Mouse (Mus musculus) intestine, postnatal 0 days (tissue): ENCODE results near the gene Tfam. TPM values are rescaled to one million over a fixed set of nuclear protein-coding genes. Genes with fewer than 3 reads are reported as not detected.

Experiments
- ATAC-seq: fragments of 200-750 bp; cut with Nextera tagmentation; 2 replicates; pipeline ENCODE4 v1.8.0; 2017; ENCODE audit warnings: mild to moderate bottlenecking, moderate TSS enrichment, moderate library complexity
- H3K27ac ChIP-seq: fragments of 300-500 bp; sonication (generic); 2 replicates; pipeline ENCODE4 v1.5.1; 2014; ENCODE audit warnings: mild to moderate bottlenecking, low read depth, low read length, moderate library complexity
- H3K27me3 ChIP-seq: fragments of 300-500 bp; sonication (generic); replicated peaks from 2 replicates; pipeline ENCODE4 v1.6.1; 2014; ENCODE audit warnings: low read length, mixed read lengths; ENCODE audit not compliant: control insufficient read depth, insufficient read depth
- H3K36me3 ChIP-seq: fragments of 300-500 bp; sonication (generic); 2 replicates; pipeline ENCODE4 v1.6.1; 2014; ENCODE audit warnings: mild to moderate bottlenecking, moderate library complexity; ENCODE audit not compliant: control insufficient read depth, insufficient read depth
- H3K4me1 ChIP-seq: fragments of 300-500 bp; sonication (generic); replicated peaks from 2 replicates; pipeline ENCODE4 v1.6.1; 2014; ENCODE audit warnings: antibody characterized with exemption, low read length, mixed read lengths; ENCODE audit not compliant: control insufficient read depth, insufficient read depth
- H3K4me2 ChIP-seq: fragments of 300-500 bp; sonication (generic); replicated peaks from 2 replicates; pipeline ENCODE4 v1.6.1; 2014; ENCODE audit warnings: low read depth, mild to moderate bottlenecking, moderate library complexity
- H3K4me3 ChIP-seq: fragments of 300-500 bp; sonication (generic); 2 replicates; pipeline ENCODE4 v1.5.1; 2014; ENCODE audit warnings: low read depth, low read length
- H3K9ac ChIP-seq: fragments of 300-500 bp; sonication (generic); 2 replicates; pipeline ENCODE4 v1.6.1; 2014; ENCODE audit warnings: mild to moderate bottlenecking, low read depth, low read length
- H3K9me3 ChIP-seq: fragments of 300-500 bp; sonication (generic); 2 replicates; pipeline ENCODE4 v1.6.1; 2016; ENCODE audit warnings: mixed run types; ENCODE audit not compliant: control insufficient read depth
- CTCF ChIP-seq: sonication (generic); IDR thresholded peaks from 2 replicates; pipeline ENCODE4 v1.5.1; 2016; ENCODE audit warnings: low read depth, mild to moderate bottlenecking, control low read depth, antibody characterized with exemption, moderate library complexity
- WGBS: fragments of 180-500 bp; shearing (Covaris S2); extraction: QIAGEN DNeasy Blood & Tissue Kit; methylation state at CpG from one replicate; pipeline ENCODE4 v1.1.7; 2014; 5-methylcytosine and 5-hydroxymethylcytosine counted together
- polyA plus RNA-seq: library from polyadenylated mRNA; unstranded; fragments of >200 nt; fragmentation: Nextera tagmentation; extraction: Ambion mirVana; gene quantifications from 2 replicates; pipeline ENCODE4 v1.2.1, GENCODE M21; 2015

Tfam gene
- polyA plus RNA-seq, 1 experiment from 2014 or later = 37.7 TPM

DNA sequence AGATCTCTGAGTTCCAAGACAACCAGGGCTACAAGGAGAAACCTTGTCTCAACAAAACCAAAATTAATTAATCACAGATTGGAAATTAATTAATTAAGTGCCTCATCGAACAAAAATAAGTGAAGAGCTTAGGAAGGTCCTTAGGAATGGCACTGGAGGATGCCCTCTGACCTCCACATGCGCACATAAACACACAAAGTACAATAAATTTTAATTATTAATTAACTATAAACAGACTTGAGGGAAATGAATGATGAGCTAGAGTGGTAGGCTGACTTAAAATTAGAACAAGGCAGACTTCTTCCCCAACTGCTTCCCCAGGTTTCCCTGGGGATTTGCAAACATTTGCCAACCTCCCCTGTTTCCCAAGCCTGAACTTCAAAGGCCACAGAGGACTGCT, 57.0 kb downstream of the Tfam start:
- no peaks in the 10 kb centered on the region for H3K36me3 ChIP-seq
- H3K27ac ChIP-seq = no peak overlapping the region
- WGBS = 63% methylated on average over 2 of the region's 2 CpGs
- no peaks in the 10 kb centered on the region for H3K4me1 ChIP-seq
- no peaks in the 10 kb centered on the region for H3K27me3 ChIP-seq
- H3K9me3 ChIP-seq = no peaks in the 10 kb centered on the region
- H3K4me2 ChIP-seq = no peak overlapping the region
- no peak overlapping the region for H3K4me3 ChIP-seq
- no peak overlapping the region for H3K9ac ChIP-seq
- no peak for TF ChIP-seq CTCF
- ATAC-seq = no peak

DNA sequence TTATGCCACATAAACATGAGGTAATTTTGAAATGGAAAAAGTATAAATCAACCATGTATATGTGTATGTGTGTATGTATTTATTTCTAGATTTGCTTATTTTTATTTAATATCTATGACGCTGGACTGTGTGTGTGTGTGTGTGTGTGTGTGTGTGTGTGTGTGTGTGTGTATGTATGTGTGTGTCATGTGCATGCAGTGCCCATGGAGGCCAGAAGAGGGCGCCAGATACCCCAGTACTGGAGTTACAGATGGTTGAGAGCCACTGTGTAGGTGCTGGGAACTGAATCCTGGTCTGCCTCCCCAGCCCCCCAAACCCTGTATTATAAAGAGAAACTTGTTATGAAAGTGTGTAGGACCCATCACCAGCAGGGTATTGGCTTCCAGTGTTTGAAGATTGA, 58.0 kb downstream of the Tfam start:
- H3K27me3 ChIP-seq = no peaks in the 10 kb centered on the region
- no peaks in the 10 kb centered on the region for H3K36me3 ChIP-seq
- WGBS = 73% methylated on average over 2 of the region's 2 CpGs
- no peaks in the 10 kb centered on the region for H3K4me1 ChIP-seq
- no peak for ATAC-seq
- peak; percentile 39 for TF ChIP-seq CTCF
- no peak overlapping the region for H3K9ac ChIP-seq
- H3K9me3 ChIP-seq = no peaks in the 10 kb centered on the region
- H3K27ac ChIP-seq = no peak overlapping the region
- H3K4me3 ChIP-seq = no peak overlapping the region
- H3K4me2 ChIP-seq = no peak overlapping the region

GRCm38 (mm10) chr10:71177201-71177600, 60.9 kb downstream of the Tfam start:
- no peak for ATAC-seq
- WGBS = 85% methylated on average over 7 of the region's 7 CpGs
- no peak overlapping the region for H3K4me3 ChIP-seq

DNA sequence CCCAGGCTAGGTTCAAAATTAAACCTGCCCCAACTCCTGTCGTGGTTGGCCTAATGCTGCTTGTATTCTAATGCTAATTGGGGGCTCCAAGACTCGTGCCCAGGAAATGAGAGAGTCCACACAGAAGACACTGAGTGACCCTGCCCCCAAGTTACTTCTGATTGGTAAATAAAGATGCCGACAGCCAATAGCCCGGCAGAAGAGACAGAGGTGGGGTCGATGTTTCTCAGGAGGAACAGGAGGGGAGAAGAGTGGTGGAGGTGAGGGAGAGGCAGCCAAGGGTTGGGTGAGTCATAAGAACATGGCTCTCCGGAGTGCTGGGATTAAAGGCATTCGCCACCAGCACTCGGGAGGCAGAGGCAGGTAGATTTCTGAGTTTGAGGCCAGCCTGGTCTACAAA, 61.7 kb downstream of the Tfam start:
- Histone ChIP-seq H3K36me3 (no peaks in the 10 kb centered on the region), H3K9me3 (no peaks in the 10 kb centered on the region), H3K4me2 (no peak overlapping the region), H3K9ac (no peak overlapping the region), H3K4me1 (no peaks in the 10 kb centered on the region), H3K27ac (no peak overlapping the region), H3K27me3 (no peaks in the 10 kb centered on the region), H3K4me3 (no peak overlapping the region)
- no peak for ATAC-seq
- WGBS = 82% methylated on average over 8 of the region's 8 CpGs
- TF ChIP-seq CTCF = no peak

More at GRCm38 (mm10) chr10:71177201-71177600, 60.9 kb downstream of the Tfam start:
- Histone ChIP-seq H3K9ac (no peak overlapping the region), H3K27ac (no peak overlapping the region), H3K36me3 (no peaks in the 10 kb centered on the region), H3K9me3 (no peaks in the 10 kb centered on the region), H3K27me3 (no peaks in the 10 kb centered on the region), H3K4me2 (no peak overlapping the region), H3K4me1 (no peaks in the 10 kb centered on the region)
- no peak for TF ChIP-seq CTCF

Other genes with a start within 250 kb of the Tfam start
- gene Bicc1, start 78.6 kb downstream of the Tfam start, polyA plus RNA-seq = 6.4 and 6.5 TPM in 2 replicates
- gene Ube2d1, start 47.0 kb upstream of the Tfam start, polyA plus RNA-seq = 29.9 and 33.6 TPM in 2 replicates
- 197 and 204 TPM in 2 replicates for gene Cisd1, start 106.7 kb upstream of the Tfam start, polyA plus RNA-seq
- gene Ipmk, start 109.5 kb upstream of the Tfam start, polyA plus RNA-seq = 32.4 and 36.6 TPM in 2 replicates